Mouse (Mus musculus) thymus, adult 2 months (tissue): ENCODE results near the gene Stx8.

Source experiments
- CTCF ChIP-seq: fragments of 200-500 bp; IDR thresholded peaks from 2 replicates; pipeline ENCODE4 v1.5.1; 2012; ENCODE audit warnings: mild to moderate bottlenecking, control low read depth, low read length, moderate library complexity, borderline replicate concordance; ENCODE audit not compliant: control insufficient read depth, poor library complexity, insufficient read depth; ENCODE audit errors: extremely low read depth
- POLR2A ChIP-seq: fragments of 200-500 bp; IDR thresholded peaks from 2 replicates; pipeline ENCODE4 v1.6.1; 2012; ENCODE audit warnings: mild to moderate bottlenecking, low read length, control low read depth, moderate library complexity; ENCODE audit not compliant: control insufficient read depth, poor library complexity, insufficient read depth; ENCODE audit errors: extremely low read depth

- TF ChIP-seq CTCF (no peak), POLR2A (no peak)
Observed at GRCm38 (mm10) chr11:67921091-67921826, 44.7 kb upstream of the Stx8 start.
